Mouse (Mus musculus) E14TG2a.4 (cell line): ENCODE results near the gene Adcy5.

ENCODE experiments used
- H3K27me3 ChIP-seq: 2 replicates; pipeline ENCODE4 v1.6.1; 2014; ENCODE audit warnings: low read length, control low read depth; ENCODE audit not compliant: insufficient read depth
- H3K36me3 ChIP-seq: 2 replicates; pipeline ENCODE4 v1.6.1; 2014; ENCODE audit warnings: low read length, control low read depth; ENCODE audit not compliant: insufficient read depth
- H3K4me1 ChIP-seq: replicated peaks from 2 replicates; pipeline ENCODE4 v1.6.1; 2014; ENCODE audit warnings: low read depth, low read length, control low read depth
- H3K4me3 ChIP-seq: replicated peaks from 2 replicates; pipeline ENCODE4 v1.5.1; 2014; ENCODE audit warnings: mild to moderate bottlenecking, low read length
- H3K9me3 ChIP-seq: 2 replicates; pipeline ENCODE4 v1.6.1; 2014; ENCODE audit warnings: low read length, control low read depth
- CTCF ChIP-seq: conservative IDR thresholded peaks from 2 replicates; pipeline ENCODE4 v1.5.1; 2014; ENCODE audit warnings: low read length
- NANOG ChIP-seq: IDR thresholded peaks from 2 replicates; pipeline ENCODE4 v1.6.1; 2014; ENCODE audit warnings: borderline replicate concordance, low read length, mixed read lengths
- POU5F1 ChIP-seq: IDR thresholded peaks from 2 replicates; pipeline ENCODE4 v1.6.1; 2014; ENCODE audit warnings: low read length, borderline replicate concordance

Gene Adcy5

GRCm38 (mm10) chr16:35146153-35146552 is 8.5 kb upstream of the Adcy5 start:
- no peak for TF ChIP-seq CTCF
- TF ChIP-seq POU5F1: peak; percentile 88
- peak; percentile 94 for TF ChIP-seq NANOG
- Histone ChIP-seq H3K9me3 (peaks cover 30% of the 10 kb centered on the region), H3K36me3 (no peaks in the 10 kb centered on the region), H3K27me3 (peaks cover 46% of the 10 kb centered on the region), H3K4me1 (peaks cover 15% of the 10 kb centered on the region), H3K4me3 (no peak overlapping the region)

GRCm38 (mm10) chr16:35153146-35153755 is 1.4 kb upstream of the Adcy5 start:
- TF ChIP-seq CTCF (no peak), POU5F1 (no peak), NANOG (no peak)
- Histone ChIP-seq H3K9me3 (peaks cover 2% of the 10 kb centered on the region; the same call in 1 of the 2 replicates), H3K4me1 (peaks cover 34% of the 10 kb centered on the region), H3K36me3 (no peaks in the 10 kb centered on the region), H3K4me3 (no peak overlapping the region), H3K27me3 (peaks cover 90% of the 10 kb centered on the region)

GRCm38 (mm10) chr16:35154245-35154640 is 434 bp upstream of the Adcy5 start:
- Histone ChIP-seq H3K27me3 (peaks cover 90% of the 10 kb centered on the region), H3K4me1 (peaks cover 35% of the 10 kb centered on the region), H3K9me3 (no peaks in the 10 kb centered on the region), H3K4me3 (peak overlapping the region; percentile 83), H3K36me3 (no peaks in the 10 kb centered on the region)
- TF ChIP-seq CTCF (no peak), NANOG (no peak), POU5F1 (no peak)

- Histone ChIP-seq H3K36me3 (no peaks in the 10 kb centered on the region), H3K9me3 (no peaks in the 10 kb centered on the region), H3K27me3 (peaks cover 86% of the 10 kb centered on the region), H3K4me3 (peak overlapping the region; percentile 83), H3K4me1 (peaks cover 44% of the 10 kb centered on the region)
- TF ChIP-seq NANOG: no peak
- no peak for TF ChIP-seq POU5F1
- TF ChIP-seq CTCF: no peak
Observed at GRCm38 (mm10) chr16:35155391-35156305, 971 bp downstream of the Adcy5 start.

GRCm38 (mm10) chr16:35156306-35156695 is 1.6 kb downstream of the Adcy5 start:
- peaks cover 44% of the 10 kb centered on the region for H3K4me1 ChIP-seq
- H3K9me3 ChIP-seq: no peaks in the 10 kb centered on the region
- no peaks in the 10 kb centered on the region for H3K36me3 ChIP-seq
- peak overlapping the region; percentile 83 for H3K4me3 ChIP-seq
- peaks cover 85% of the 10 kb centered on the region for H3K27me3 ChIP-seq
- TF ChIP-seq NANOG (no peak), POU5F1 (no peak), CTCF (no peak)

GRCm38 (mm10) chr16:35156832-35157231 is 2.2 kb downstream of the Adcy5 start:
- TF ChIP-seq CTCF: no peak
- no peak for TF ChIP-seq NANOG
- TF ChIP-seq POU5F1: no peak
- H3K27me3 ChIP-seq: peaks cover 83% of the 10 kb centered on the region
- H3K4me1 ChIP-seq: peaks cover 39% of the 10 kb centered on the region
- H3K36me3 ChIP-seq: no peaks in the 10 kb centered on the region
- peak overlapping the region; percentile 83 for H3K4me3 ChIP-seq
- no peaks in the 10 kb centered on the region for H3K9me3 ChIP-seq

- no peak overlapping the region for H3K4me3 ChIP-seq
- H3K4me1 ChIP-seq: peaks cover 30% of the 10 kb centered on the region
- no peak for TF ChIP-seq CTCF
- no peak for TF ChIP-seq POU5F1
- no peak for TF ChIP-seq NANOG
- peaks cover 74% of the 10 kb centered on the region for H3K27me3 ChIP-seq
- H3K9me3 ChIP-seq: no peaks in the 10 kb centered on the region
- H3K36me3 ChIP-seq: no peaks in the 10 kb centered on the region
Observed at GRCm38 (mm10) chr16:35159532-35159931, 4.9 kb downstream of the Adcy5 start.

GRCm38 (mm10) chr16:35159991-35160390 is 5.3 kb downstream of the Adcy5 start:
- Histone ChIP-seq H3K27me3 (peaks cover 77% of the 10 kb centered on the region), H3K36me3 (no peaks in the 10 kb centered on the region), H3K4me3 (no peak overlapping the region), H3K9me3 (no peaks in the 10 kb centered on the region), H3K4me1 (peaks cover 35% of the 10 kb centered on the region)
- TF ChIP-seq NANOG: no peak
- TF ChIP-seq POU5F1: no peak
- no peak for TF ChIP-seq CTCF
